Mouse (Mus musculus): ENCODE data around the gene Sem1.

DNA sequence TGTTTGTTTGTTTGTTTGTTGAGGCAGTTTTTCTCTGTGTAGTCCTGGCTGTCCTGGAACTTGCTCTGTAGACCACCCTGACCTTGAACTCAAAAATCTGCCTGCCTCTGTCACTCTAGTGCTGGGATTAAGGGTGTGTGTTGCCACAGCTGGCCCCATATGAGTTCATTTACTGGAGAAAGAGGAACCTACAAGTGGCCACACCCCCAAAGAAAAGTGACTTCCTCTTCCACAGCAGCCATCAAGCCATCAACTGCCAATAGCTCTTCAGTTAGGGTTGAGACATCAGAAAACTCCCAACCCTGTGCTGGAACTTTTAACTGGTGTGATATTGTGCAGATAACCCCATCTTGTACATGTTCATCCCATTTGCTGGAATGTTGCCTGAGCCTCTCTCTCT lies 36.3 kb downstream of the Sem1 start:
- no peak for TF ChIP-seq CTCF (IDR thresholded peaks at IDR 0.05)
- TF ChIP-seq EP300 (IDR thresholded peaks at IDR 0.05), result no peak
